In the genomic region with DNA sequence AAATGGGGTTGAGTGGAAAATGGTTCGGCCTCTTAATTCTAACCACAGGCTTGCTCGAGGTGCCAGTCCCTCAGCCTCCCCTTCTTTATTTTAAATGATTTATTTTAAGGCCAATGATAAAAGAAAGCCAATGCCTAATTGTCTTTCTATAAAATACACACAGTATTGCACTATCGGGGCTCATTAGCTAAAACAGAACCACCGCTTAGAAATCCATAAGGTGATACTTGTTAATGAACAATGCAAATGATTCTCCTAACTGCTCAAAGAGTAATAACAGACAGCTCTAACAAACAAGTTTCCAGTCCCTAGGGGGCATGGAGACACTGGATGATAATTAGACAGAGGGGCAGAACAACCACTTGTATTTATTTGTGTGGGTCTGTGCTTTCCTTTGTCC, we compare ENCODE assay signal across 29 mouse cellular contexts. TPM values are rescaled to one million over a fixed set of nuclear protein-coding genes. Genes with fewer than 3 reads are reported as not detected.
"Had no signal": no experiment of that assay in that cellular context is flagged by ENCODE, and none has a peak within 500 bp of the region (broad histone marks: within the 10 kb centered on the region; RNA-seq: fewer than 3 reads in every experiment).

No protein-coding gene starts in this region.

- H3K27ac ChIP-seq: heart, adult 2 months; heart, embryonic 13.5 days; heart, embryonic 15.5 days; hindbrain, embryonic 13.5 days; kidney, embryonic 15.5 days; kidney, postnatal 0 days; limb, embryonic 13.5 days; limb, embryonic 15.5 days; liver, embryonic 12.5 days had no signal

- H3K36me3 ChIP-seq: heart, embryonic 13.5 days; heart, embryonic 15.5 days; hindbrain, embryonic 13.5 days; kidney, embryonic 15.5 days; limb, embryonic 13.5 days; limb, embryonic 15.5 days; liver, embryonic 12.5 days had no signal

- H3K4me2 ChIP-seq: heart, embryonic 11.5 days; heart, embryonic 13.5 days; heart, embryonic 15.5 days; hindbrain, embryonic 13.5 days; kidney, embryonic 15.5 days; limb, embryonic 13.5 days; limb, embryonic 15.5 days; liver, embryonic 12.5 days had no signal

- H3K9ac ChIP-seq: heart, embryonic 13.5 days; heart, embryonic 15.5 days; hindbrain, embryonic 13.5 days; kidney, embryonic 15.5 days; limb, embryonic 13.5 days; limb, embryonic 15.5 days; liver, embryonic 12.5 days had no signal

- H3K4me3 ChIP-seq: heart, adult 2 months; heart, embryonic 13.5 days; heart, embryonic 15.5 days; hindbrain, embryonic 13.5 days; kidney, embryonic 15.5 days; limb, embryonic 13.5 days; limb, embryonic 15.5 days; liver, embryonic 12.5 days had no signal

- H3K27me3 ChIP-seq: heart, embryonic 13.5 days; heart, embryonic 15.5 days; hindbrain, embryonic 13.5 days; kidney, embryonic 15.5 days; limb, embryonic 15.5 days; liver, embryonic 12.5 days had no signal

- H3K4me1 ChIP-seq: heart, embryonic 13.5 days; heart, embryonic 15.5 days; hindbrain, embryonic 13.5 days; limb, embryonic 13.5 days; limb, embryonic 15.5 days; liver, embryonic 12.5 days had no signal

- ATAC-seq: hindbrain, embryonic 16.5 days; intestine, embryonic 16.5 days; liver, embryonic 12.5 days had no signal

- H3K9me3 ChIP-seq: heart, embryonic 13.5 days; heart, embryonic 15.5 days; hindbrain, embryonic 13.5 days; kidney, embryonic 15.5 days; limb, embryonic 13.5 days; limb, embryonic 15.5 days; liver, embryonic 12.5 days had no signal

- DNase-seq: gastrocnemius, postnatal 14 days; gastrocnemius, postnatal 36 days; heart, adult 2 months; heart, postnatal 14 days; heart, postnatal 36 days; kidney, adult 11 months; kidney, adult 2 months; kidney, adult 9 months; kidney, postnatal 14 days; kidney, postnatal 36 days; layer of hippocampus, adult 9-11 months; layer of hippocampus, postnatal 36 days; left cerebral cortex, postnatal 4 days had no signal

RNA-seq across cellular contexts. Expression of a gene that starts 58.8 kb away (rescaled TPM):
- total RNA-seq: heart, adult 2 months; heart, postnatal 14 days; heart, postnatal 36 days; hematopoietic stem cell, adult 5-6 weeks; liver, adult 2 months had no signal
- polyA plus RNA-seq: heart, adult 2 months; heart, embryonic 13.5 days; heart, embryonic 15.5 days; heart, postnatal 0 days; hindbrain, embryonic 16.5 days; intestine, embryonic 14.5 days; intestine, embryonic 16.5 days; large intestine, adult 2 months; liver, adult 2 months had no signal
